Mouse (Mus musculus): ENCODE results near the gene Tspan1. TPM values are rescaled to one million over a fixed set of nuclear protein-coding genes. Genes with fewer than 3 reads are reported as not detected.

Tspan1 gene
- polyA plus RNA-seq, 1 experiment = 24.4 TPM

DNA sequence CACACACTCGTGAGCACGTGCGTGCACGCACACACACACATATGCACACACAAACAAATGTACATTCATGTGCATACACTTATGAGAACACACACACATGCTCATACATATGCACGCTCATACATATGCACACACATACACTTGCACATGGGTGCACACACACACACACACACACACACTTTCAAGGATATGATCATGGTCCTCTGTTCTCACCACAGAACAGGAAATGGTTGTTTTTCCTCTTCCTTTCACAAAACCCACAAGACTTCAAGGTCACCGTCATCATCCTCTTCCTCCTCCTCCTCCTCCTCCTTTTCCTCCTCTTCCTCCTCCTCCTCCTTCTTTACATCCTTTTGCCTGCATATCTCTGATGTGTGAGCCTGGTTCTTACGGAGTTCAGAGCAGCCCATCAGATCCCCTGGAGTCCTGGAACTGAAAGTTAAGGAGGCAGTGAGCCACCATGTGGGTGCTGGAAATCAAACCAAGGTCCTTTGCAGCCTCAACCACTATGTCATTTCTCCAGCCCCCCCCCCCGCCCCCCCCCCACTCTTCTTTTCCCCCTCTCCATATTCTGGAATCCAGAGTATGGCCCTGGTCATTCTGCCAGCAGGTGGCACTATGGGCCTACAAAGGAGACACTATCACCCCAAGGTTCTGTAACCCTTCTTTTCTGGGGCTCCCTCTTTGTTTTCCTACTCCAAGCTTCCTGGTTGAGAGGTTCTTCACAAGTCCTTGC lies 1.4 kb upstream of the Tspan1 start:
- DNase-seq (ENCODE audit: low read depth) = no peak

DNA sequence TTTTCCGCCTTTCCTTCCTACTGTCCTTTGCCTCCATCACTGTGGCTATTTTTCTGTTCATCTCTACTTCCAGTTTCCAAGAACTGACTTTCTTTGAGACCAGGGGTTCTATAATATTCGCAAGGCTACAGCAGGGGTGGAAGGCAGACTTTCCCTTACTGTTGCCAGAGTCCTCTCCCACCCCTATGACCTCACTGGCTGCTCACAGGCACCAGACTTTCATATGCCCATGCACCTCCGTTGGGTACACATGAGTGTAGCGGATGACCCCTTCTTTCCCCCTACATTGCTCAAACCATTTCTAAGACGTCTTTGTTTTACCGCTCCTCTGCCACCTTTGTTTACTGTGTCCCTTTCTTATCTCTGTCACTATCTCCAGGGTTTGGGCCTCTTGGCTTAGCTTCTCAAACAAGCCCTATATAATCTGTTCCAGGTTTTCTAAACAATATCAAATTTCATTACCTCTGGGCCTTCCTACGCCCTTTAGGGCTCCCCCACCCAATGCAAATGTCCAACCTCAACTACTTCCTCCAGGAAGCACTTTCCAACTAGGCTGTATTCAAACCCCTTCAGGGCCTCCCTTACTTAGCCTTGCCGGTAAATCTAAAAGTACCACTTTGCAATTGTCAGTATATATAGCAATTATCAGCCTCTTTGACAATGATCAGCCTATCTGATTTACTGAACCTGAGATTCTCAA lies 1.5 kb downstream of the Tspan1 start:
- DNase-seq (ENCODE audit: low read depth) = no peak

DNA sequence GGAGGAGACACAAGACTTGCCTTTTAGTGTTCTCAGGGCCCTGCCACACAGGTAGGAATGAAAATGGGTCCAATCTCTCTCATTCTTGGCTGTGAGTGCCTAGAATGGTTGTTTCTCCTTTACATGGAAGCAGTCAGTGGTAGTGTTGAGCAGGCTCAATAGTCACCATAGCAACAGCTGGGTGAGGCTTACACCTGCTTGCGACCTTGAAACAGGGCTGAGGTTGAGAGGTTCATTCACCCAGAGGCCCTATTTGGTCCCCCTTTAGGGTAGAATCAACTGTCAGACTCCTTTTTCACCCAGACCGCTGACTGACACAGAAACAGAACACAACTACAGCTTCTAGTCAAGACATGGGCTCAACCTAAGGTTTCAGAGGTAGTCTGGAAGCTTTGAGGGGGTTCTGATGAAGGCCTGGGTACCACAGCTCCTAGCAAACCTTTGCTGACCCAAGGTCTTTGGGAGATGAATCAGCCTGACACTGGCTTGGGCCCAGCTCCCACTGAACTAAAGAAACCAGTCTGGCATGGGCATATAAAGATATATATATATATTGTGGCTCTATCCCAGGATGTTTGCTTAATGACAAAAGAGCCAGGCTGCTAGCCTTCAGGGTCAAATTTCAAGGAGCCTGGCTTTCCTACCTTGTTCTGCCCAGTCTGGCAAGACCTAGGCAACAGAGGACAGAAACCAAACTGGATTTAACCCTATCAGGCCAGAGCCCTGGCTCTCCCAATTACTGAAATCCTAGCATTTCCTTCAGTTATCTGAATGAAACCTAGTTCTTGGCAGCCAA lies 2.4 kb downstream of the Tspan1 start:
- no peak for DNase-seq (ENCODE audit: low read depth)

DNA sequence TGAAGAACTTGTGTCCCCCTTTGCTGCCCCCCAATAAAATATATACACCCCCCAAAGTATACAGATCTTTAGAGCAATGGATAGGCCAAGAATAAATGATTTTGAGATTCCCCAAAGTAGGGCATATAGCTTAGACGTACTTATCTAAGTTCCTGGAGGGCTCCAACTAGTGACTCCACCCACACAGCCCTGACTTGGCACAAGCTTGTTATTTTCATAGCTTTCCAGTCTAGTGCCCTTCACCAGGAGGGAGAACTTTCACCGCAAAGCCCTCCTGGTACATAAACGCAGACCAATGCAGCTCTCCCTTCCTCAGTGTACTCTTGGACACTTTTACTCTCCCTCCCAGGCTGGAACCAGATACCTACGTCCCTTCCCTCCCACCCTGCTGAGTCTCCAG lies 5.3 kb downstream of the Tspan1 start:
- DNase-seq (ENCODE audit: low read depth) = no peak

DNA sequence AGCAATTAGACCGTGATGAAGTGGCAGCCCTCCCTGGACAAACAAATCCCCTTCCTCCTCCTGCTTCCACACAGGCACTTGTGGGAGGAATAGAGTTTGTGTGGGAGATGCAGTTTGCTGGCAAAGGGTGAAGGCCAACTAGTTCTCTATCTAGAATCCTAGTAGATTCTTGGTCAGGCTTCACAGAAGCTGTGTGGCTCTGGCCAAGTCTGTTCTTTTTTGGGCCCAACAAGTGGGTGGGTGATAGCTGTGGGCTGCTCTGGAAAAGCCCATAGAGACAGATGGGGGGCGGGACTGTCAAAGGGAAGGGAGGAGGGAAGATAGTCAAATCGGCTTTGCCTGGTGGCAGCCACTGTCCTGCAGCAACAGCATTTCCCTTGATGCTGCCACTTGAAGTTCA lies 6.6 kb downstream of the Tspan1 start:
- no peak for DNase-seq (ENCODE audit: low read depth)

DNA sequence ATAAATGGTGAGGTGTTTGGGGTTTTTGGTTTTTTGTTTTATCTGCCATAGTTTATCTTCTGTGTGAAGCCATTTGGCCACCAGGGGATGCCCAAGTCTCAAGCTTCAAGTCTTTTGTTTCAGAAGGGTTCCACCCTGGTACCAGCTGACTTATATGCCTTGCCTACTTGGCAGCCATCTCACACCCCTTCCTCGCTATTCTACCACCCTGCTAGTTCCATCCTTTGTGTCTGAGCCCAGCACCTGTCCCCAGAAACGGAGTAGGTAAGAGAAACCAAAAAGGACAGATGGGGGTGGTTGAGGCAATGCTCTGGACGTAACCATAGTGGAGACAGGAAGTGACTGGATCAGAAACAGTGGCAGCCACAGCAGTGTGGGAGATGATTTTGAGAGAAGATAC lies 7.5 kb downstream of the Tspan1 start:
- DNase-seq (ENCODE audit: low read depth) = no peak

DNA sequence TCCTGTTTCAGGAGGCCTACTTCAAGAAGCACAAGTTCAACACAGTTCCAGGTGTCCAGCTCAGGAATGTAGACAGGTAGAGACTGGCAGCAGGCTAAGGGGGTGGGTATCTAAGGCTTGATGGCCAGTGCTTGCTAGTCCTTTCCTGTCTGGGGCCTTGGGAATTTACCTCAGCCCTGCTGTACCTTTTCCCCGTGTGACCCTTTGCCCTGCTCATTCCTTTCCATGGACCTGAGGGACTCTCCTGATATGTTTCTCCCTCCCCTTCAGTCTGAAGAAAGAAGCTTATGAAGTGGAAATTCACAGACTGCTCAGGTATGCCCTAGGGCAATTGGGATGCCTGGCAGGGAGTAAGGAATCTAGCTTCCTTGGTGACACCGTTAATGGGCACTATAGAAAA lies 9.5 kb downstream of the Tspan1 start:
- DNase-seq (ENCODE audit: low read depth) = no peak

DNA sequence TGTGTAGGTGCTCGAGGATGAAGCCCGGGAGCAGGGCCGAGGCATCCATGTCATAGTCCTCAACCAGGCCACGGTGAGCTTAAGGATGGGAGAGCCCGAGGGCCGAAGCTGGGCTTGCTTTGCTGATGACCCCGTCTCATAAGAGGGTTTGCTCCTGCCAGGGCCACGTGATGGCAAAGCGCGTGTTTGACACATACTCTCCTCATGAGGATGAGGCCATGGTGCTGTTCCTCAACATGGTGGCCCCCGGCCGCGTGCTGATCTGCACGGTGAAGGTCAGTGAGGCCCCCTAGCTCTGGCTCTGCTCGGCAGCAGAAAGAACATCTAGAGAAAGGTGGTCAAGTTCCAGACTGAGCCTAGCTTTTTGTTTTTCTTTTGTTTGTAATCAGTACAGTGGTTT lies 14.7 kb downstream of the Tspan1 start:
- DNase-seq (ENCODE audit: low read depth) = no peak

DNA sequence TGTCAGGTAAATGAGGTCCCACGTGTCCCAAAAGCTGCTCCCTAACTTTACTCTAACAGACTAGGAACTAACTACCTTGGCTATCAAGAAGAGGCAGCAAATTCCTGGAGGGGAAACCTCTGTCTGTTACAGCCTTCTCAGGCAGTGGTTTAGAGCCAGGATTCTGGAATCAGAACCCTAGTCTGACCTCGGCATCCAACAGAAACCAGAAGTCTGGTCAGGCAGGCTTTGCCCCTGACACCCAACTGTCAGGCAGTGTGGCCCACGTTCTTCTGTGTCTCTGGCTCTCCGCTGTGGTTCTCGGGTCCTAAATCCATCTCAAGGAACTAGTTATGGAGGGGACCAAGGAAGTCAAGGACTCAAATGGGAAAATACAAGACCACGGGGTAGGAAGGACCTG lies 16.2 kb downstream of the Tspan1 start, which contains the start of gene Lurap1:
Gene Lurap1 (minus strand): TSS at position 101 of the 400 bp plus-strand sequence.
- no peak for DNase-seq (ENCODE audit: low read depth)

DNA sequence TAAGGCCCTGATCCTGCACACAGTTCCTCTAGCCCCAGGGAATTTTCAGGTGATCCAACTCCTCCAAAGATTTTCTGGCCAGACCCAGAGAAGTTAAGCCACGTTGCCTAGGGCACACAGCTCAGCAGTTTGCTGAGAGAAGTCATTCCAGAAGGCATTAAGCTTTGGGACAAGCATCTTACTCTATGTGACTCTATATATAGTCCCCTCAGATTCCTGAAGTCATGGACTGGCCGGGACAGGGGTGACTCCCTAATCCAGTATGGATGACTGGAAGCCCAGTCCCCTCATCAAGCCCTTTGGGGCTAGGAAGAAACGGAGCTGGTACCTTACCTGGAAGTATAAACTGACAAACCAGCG lies 16.6 kb downstream of the Tspan1 start:
- DNase-seq (ENCODE audit: low read depth) = no peak

DNA sequence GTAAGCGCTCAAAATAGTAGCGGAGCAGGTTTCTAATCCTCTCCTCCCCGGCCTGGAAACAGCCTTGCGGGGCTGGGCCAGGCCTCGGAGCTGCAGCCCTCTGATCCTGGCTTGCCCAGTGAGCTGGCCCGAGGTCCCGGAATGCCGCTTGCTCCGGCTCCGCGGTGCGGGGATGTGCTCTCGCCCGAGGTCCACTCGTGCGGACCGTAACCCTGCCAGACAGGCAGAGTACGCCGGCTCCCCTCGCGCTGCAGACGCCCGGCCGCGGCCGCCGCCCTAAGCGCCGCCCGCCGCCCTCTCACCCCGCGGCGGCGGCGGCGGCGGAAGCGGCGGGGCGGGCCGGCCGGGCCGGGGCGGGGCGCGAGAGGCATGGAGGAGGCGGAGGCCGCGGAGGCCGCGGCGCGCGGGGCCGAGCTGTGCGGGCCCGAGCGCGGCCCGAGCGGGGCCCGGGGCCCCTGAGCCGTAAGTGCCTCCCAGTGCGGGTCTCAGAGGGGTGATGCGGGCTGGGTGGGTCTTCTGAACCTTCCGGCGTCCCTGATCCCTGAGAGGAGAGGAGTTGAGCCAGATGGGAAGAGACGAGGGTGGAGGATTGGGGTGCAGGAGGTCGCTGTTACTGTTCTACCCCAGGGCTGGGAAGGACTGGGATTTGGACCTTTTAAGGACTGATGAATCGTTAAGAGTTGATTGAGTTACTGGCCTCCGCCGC lies 17.1 kb downstream of the Tspan1 start:
- no peak for DNase-seq (ENCODE audit: low read depth)

DNA sequence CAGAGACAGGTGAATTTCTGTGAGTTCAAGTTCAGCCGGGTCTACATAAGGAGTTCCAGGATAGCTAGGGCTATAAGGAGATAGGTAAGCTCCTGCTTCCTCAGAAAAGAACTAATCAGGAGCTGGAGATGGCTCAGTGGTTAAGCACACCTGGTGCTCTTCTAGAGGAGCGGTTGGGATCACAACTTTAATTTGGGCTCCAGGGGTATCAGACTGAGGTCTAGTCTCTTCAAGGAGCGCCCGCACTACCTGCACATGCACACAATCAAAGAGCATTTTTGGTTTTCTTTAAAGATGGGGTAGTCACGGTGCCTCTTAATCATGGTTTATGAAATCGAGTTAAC lies 17.6 kb downstream of the Tspan1 start:
- no peak for DNase-seq (ENCODE audit: low read depth)

DNA sequence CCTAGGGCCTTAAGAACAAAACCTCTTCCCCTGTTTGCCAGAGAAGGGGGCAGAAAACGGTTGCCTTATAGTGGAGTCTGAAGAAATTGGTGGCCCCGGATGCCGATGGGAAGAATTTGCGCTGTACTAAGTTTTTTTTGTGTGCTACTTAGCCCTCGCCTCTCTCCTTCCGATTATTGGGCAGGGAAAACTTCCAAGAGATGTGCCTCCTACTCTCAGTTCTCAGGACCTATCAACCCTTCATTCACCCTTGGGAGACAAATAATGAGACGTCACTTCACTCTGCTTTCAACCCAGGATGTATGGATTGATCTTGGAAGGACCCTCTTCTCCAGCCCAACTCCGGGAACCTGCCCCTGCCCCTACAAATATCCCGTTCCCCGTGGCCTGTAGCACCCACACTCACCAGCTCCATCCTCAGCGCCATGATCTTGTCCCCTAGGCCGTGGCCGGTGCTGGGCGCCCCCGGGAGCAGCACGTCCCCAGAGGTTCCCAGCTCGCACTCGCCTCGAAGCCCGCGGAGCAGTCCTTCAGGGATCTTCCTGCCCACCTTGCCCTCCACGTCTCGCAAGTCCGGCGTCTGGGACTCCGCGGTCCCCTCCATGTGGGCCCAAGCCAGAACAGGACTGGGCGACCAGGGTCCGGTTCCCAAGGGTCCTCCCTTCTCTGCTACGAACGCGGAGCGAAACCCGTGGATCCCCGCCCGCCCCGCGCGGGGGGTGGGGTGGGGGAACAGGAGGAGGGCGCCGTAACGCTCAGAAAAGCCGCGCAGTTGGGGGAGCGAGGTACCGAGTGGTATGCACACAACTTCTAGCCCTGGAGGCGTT lies 23.3 kb downstream of the Tspan1 start:
- no peak for DNase-seq (ENCODE audit: low read depth)

DNA sequence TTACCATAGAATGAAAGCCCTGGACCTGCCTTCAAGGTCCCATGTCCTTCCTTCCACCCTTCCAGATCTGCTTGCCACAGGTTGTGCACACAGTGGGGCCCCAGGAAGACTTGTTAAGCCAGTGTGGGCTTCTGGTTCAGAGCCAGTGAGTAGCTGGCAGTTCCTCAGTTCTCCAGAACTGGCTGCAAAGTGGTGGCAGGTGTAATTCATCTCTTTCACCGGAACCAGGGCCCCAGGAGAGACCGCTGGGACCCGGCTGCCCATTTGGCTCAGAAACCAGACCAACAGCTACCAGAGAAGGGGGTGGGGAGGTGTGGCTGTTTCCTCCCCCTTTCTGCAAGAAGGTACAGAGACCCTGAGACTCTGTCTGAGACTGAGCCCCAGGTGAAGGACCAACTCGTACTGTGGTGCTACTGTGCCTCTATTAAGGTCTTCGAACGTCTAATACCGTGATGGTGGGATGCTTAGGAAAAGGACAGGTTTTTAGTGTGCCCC lies 24.0 kb downstream of the Tspan1 start:
- DNase-seq (ENCODE audit: low read depth) = no peak

DNA sequence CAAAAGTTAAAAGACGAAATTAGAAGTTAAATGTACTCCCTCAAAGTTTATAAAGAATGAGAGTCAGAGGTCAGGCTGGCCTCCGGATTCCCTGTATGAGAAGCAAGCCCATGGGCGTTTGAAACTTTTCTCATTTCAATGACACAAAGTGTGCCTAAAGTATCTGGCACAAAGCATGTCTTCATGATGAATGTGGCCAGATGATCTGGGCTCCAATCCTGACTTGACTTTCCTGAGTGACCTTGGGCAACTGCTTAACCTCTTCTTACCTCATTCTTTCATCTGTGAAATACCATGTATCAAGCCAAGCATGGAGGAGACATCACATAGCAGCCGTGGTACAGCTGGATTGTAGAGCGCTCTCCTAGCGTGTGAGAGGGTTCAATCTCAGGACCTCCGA lies 25.1 kb downstream of the Tspan1 start:
- DNase-seq (ENCODE audit: low read depth) = no peak

DNA sequence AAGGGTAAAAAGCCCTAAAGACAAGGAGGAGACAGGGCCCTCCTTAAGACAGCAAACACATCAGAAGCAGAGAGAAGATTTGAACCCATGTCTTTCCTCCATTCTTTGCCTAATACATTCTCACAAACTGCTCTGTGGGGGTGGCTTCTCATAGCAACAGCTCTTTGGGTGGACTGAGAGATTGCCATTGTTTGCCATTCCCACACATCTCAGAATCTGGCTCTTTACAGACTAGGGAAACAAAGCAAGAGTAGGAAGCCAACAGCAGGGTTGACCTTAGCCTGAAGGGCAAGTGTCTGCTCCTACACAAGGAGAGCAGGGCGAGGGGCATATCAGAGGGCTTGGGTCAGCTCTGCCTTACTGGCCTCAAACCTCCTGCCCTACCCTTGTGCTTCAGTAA lies 25.7 kb downstream of the Tspan1 start:
- DNase-seq (ENCODE audit: low read depth) = no peak

DNA sequence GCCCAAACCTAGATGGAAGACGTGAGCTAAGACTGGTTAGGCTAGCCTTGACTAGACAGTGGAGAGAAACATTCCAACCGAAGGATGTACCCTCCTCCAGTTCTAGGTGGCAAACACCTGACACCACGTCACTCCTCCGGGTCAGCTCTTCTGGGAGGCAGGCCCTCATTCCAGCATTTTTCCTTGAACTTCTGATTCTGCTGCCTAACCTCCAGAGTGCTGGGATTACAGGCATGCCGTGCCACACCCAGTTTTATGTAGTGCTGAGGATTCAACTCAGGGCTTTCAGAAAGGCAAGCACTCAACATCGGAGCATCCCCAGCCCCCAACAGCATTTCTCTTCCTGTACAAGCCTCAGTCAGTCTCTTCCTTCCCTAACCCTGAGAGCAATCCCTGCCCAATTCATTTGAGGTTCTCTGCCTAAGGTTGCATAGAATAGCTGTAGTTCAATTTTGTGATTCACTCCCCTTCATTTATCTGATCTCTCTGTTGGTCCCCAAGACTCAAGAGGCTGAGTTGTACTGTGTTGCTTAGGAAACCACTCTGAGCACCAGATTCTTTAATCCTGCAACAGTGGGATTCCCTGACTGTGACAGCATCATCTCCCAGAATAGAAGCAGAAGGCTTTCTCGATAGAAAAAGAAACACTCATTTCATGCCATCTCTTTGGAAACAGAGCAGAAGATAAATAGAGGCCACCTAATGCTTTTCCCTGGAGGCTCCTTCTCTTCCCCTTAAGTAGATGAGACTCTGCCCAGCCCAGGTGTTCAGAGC lies 26.4 kb downstream of the Tspan1 start:
- DNase-seq (ENCODE audit: low read depth) = no peak

DNA sequence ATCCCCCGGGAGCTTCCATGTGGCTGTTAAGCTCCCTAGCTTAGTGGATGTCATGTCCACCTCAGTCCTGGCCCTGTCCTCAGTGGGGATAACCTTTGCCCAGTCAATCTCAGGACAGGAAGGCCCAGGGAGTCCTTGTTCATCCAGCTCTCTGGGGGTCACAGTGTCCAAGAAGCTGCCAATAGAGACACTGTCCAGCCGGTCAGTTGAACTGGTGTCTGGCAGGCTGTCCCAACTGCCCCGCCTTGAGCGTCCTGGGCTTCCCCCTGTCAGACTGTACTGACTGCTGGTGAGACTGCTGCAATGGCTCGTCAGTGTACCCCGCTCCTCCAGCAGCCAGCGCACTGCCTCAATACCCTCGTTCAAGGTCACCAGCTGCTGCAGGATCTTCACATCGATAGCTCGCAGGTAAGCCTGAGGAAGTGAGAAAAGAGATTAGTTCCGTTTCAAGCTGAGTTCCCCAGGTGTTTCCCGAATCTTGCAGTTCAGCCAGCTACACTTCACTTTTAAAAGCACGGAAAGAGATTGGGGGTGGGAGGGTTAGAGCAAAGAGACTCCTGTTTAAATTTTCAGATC lies 29.9 kb downstream of the Tspan1 start:
- no peak for DNase-seq (ENCODE audit: low read depth)

DNA sequence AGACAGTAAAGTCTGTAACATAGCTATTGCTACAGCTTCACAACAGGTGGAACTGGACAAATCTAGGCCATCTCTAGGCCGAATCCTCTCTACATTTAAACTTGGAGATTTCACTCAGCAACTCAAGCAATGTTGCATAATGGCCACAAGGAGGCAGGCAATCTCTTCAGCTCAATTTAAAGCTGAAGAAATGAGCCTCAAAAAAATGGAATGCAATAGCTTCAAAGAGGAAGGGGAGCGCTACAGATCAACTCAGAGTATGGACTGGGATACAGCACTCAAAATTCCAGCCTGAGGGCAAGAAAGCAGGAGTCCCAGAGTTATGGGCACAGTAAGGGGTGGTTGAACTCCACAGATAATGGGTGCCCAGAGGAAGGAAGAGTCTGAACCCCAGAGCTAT lies 32.4 kb downstream of the Tspan1 start:
- no peak for DNase-seq (ENCODE audit: low read depth)

DNA sequence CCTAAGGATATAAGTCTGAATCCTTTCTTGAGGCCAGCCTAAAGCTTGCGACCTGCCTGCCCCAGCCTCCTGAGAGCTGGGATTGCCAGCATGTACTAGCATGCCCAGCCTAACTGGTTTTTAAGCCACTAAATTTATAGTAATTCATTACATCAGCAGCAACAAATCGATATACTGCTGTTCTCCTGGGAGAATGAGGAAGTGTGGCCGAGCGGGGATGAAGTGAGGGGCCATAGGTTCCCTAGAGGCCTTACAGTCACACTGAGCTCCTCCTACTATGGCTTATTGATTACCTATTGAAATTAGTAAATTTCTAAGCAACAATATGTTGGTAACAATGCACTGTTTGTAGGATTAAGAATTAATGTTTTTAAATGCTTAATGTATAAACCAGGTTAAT lies 34.3 kb downstream of the Tspan1 start:
- no peak for DNase-seq (ENCODE audit: low read depth)
